Mouse (Mus musculus) cerebellum, adult 2 months (tissue): ENCODE measurements at regions not wholly inside any gene's neighbourhood (a gene's known extent, or its start where the extent isn't known, plus 50 kb on each side); places are given as distances from the start of the nearest gene placed in this dataset.

Experiments used
- CTCF ChIP-seq: fragments of 200-500 bp; IDR thresholded peaks from 2 replicates; pipeline ENCODE4 v1.5.1; 2011; ENCODE audit warnings: low read depth, mild to moderate bottlenecking, control low read depth, low read length, moderate library complexity, borderline replicate concordance; ENCODE audit not compliant: insufficient read depth
- POLR2A ChIP-seq: fragments of 200-500 bp; IDR thresholded peaks from 2 replicates; pipeline ENCODE4 v1.6.1; 2011; ENCODE audit warnings: low read length, control low read depth, borderline replicate concordance; ENCODE audit not compliant: insufficient read depth

GRCm38 (mm10) chr4:127619870-127620269 lies 261.9 kb upstream of the Gjb5 start:
- no peak for TF ChIP-seq CTCF
- TF ChIP-seq POLR2A: no peak
